Mouse (Mus musculus) 416B (cell line): ENCODE measurements around the gene Gpr89.

Source experiments
- DNase-seq: peaks from one replicate; pipeline ENCODE4 v3.0.0; 2011; ENCODE audit warnings: low read depth

Gene Gpr89

GRCm38 (mm10) chr3:96904851-96905541 is at the start of gene Gpr89:
TSS of gene Gpr89 (minus strand) at chr3:96905346.
- DNase-seq, result peak; percentile 93

- no peak for DNase-seq
Observed at GRCm38 (mm10) chr3:96953489-96954233, 48.5 kb upstream of the Gpr89 start.

GRCm38 (mm10) chr3:96942706-96943105 is 37.6 kb upstream of the Gpr89 start:
- no peak for DNase-seq

- DNase-seq, result peak; percentile 81
Observed at GRCm38 (mm10) chr3:96938738-96939137, 33.6 kb upstream of the Gpr89 start.

- no peak for DNase-seq
Observed at GRCm38 (mm10) chr3:96937606-96938005, 32.5 kb upstream of the Gpr89 start.

GRCm38 (mm10) chr3:96936241-96936640 is 31.1 kb upstream of the Gpr89 start:
- DNase-seq, result peak; percentile 85

GRCm38 (mm10) chr3:96931261-96931681 is 26.1 kb upstream of the Gpr89 start:
- no peak for DNase-seq

- DNase-seq, result no peak
Observed at GRCm38 (mm10) chr3:96925920-96926319, 20.8 kb upstream of the Gpr89 start, which contains the start of gene Gja8. TSS of gene Gja8 (minus strand) at chr3:96926020.

GRCm38 (mm10) chr3:96924631-96925030 is 19.5 kb upstream of the Gpr89 start:
- DNase-seq, result no peak

GRCm38 (mm10) chr3:96920991-96921390 is 15.8 kb upstream of the Gpr89 start:
- DNase-seq, result no peak

GRCm38 (mm10) chr3:96905592-96905991 is 446 bp upstream of the Gpr89 start:
- DNase-seq, result no peak

- no peak for DNase-seq
Observed at GRCm38 (mm10) chr3:96904393-96904792, 753 bp downstream of the Gpr89 start, which contains the start of gene Gja5. TSS of gene Gja5 (plus strand) at chr3:96904693.

GRCm38 (mm10) chr3:96902336-96902999 is 2.7 kb downstream of the Gpr89 start:
- no peak for DNase-seq

GRCm38 (mm10) chr3:96883690-96884089 is 21.5 kb downstream of the Gpr89 start:
- DNase-seq, result no peak

GRCm38 (mm10) chr3:96882061-96882849 is 22.9 kb downstream of the Gpr89 start:
- DNase-seq, result no peak

GRCm38 (mm10) chr3:96881557-96881956 is 23.6 kb downstream of the Gpr89 start:
- no peak for DNase-seq

GRCm38 (mm10) chr3:96880385-96880784 is 24.8 kb downstream of the Gpr89 start:
- no peak for DNase-seq

- no peak for DNase-seq
Observed at GRCm38 (mm10) chr3:96879536-96879935, 25.6 kb downstream of the Gpr89 start.

- no peak for DNase-seq
Observed at GRCm38 (mm10) chr3:96874808-96875571, 30.2 kb downstream of the Gpr89 start.

GRCm38 (mm10) chr3:96872501-96872900 is 32.6 kb downstream of the Gpr89 start:
- DNase-seq, result no peak

GRCm38 (mm10) chr3:96871070-96871469 is 34.1 kb downstream of the Gpr89 start:
- DNase-seq, result no peak
